Mouse (Mus musculus): ENCODE data around the gene Rbfox3. TPM values are rescaled to one million over a fixed set of nuclear protein-coding genes. Genes with fewer than 3 reads are reported as not detected.

Rbfox3 gene
- polyA plus RNA-seq, 2 experiments = 0.08 to 0.17 TPM

GRCm38 (mm10) chr11:118861801-118862431 lies 49.5 kb downstream of the Rbfox3 start:
- no peak for ATAC-seq (ENCODE audit: insufficient read depth)
- TF ChIP-seq CTCF (IDR thresholded peaks at IDR 0.05; ENCODE audit: low read depth) = no peak
- TF ChIP-seq EP300 (IDR thresholded peaks at IDR 0.05; ENCODE audit: low read depth) = no peak
- WGBS (ENCODE audit: insufficient replicate concordance) = 65% methylated on average over 15 of the region's 15 CpGs

GRCm38 (mm10) chr11:118861246-118861645 lies 50.2 kb downstream of the Rbfox3 start:
- no peak overlapping the region for H3K4me3 ChIP-seq (ENCODE audit: insufficient read depth in 1 of 2, low read depth in 2 of 2, low read length in 2 of 2)
- H3K9ac ChIP-seq (replicated peaks) = no peak overlapping the region
- no peak overlapping the region for H3K4me2 ChIP-seq (ENCODE audit: low read depth)
- DNase-seq (ENCODE audit: low read depth in 3 of 3, low spot score in 3 of 3) = no peak
- WGBS (ENCODE audit: insufficient replicate concordance) = 63% methylated on average over 6 of the region's 6 CpGs
- no peaks in the 10 kb centered on the region for H3K4me1 ChIP-seq (replicated peaks; ENCODE audit: control insufficient read depth in 2 of 2, insufficient read depth in 2 of 2, low read length in 1 of 2)
- no peak for ATAC-seq (ENCODE audit: insufficient read depth)
- H3K27me3 ChIP-seq (ENCODE audit: control insufficient read depth, insufficient read depth, low read length) = no peaks in the 10 kb centered on the region
- no peaks in the 10 kb centered on the region for H3K9me3 ChIP-seq (ENCODE audit: control insufficient read depth, low read length)
- TF ChIP-seq EP300 (IDR thresholded peaks at IDR 0.05; ENCODE audit: low read depth) = no peak
- no peak for TF ChIP-seq CTCF (IDR thresholded peaks at IDR 0.05; ENCODE audit: low read depth)
- H3K36me3 ChIP-seq (replicated peaks; ENCODE audit: control insufficient read depth, insufficient read depth, low read depth) = no peaks in the 10 kb centered on the region
- H3K27ac ChIP-seq = no peak overlapping the region

More at GRCm38 (mm10) chr11:118861801-118862431, 49.5 kb downstream of the Rbfox3 start:
- no peaks in the 10 kb centered on the region for H3K36me3 ChIP-seq (replicated peaks; ENCODE audit: control insufficient read depth, insufficient read depth, low read depth)
- H3K4me2 ChIP-seq (ENCODE audit: low read depth) = no peak overlapping the region
- no peaks in the 10 kb centered on the region for H3K4me1 ChIP-seq (replicated peaks; ENCODE audit: control insufficient read depth in 2 of 2, insufficient read depth in 2 of 2, low read length in 1 of 2)
- no peak overlapping the region for H3K4me3 ChIP-seq (ENCODE audit: insufficient read depth in 1 of 2, low read depth in 2 of 2, low read length in 2 of 2)
- no peak overlapping the region for H3K9ac ChIP-seq (replicated peaks)
- no peaks in the 10 kb centered on the region for H3K27me3 ChIP-seq (ENCODE audit: control insufficient read depth, insufficient read depth, low read length)
- no peak overlapping the region for H3K27ac ChIP-seq
- no peaks in the 10 kb centered on the region for H3K9me3 ChIP-seq (ENCODE audit: control insufficient read depth, low read length)
- no peak for DNase-seq (ENCODE audit: low read depth in 3 of 3, low spot score in 3 of 3)

- H3K9ac ChIP-seq (replicated peaks) = no peak overlapping the region
- DNase-seq (ENCODE audit: low read depth in 3 of 3, low spot score in 3 of 3) (no peak), ATAC-seq (ENCODE audit: insufficient read depth) (no peak)
- H3K4me1 ChIP-seq (replicated peaks; ENCODE audit: control insufficient read depth in 2 of 2, insufficient read depth in 2 of 2, low read length in 1 of 2) = no peaks in the 10 kb centered on the region
- H3K36me3 ChIP-seq (replicated peaks; ENCODE audit: control insufficient read depth, insufficient read depth, low read depth) = no peaks in the 10 kb centered on the region
- no peaks in the 10 kb centered on the region for H3K27me3 ChIP-seq (ENCODE audit: control insufficient read depth, insufficient read depth, low read length)
- no peak overlapping the region for H3K4me2 ChIP-seq (ENCODE audit: low read depth)
- H3K9me3 ChIP-seq (ENCODE audit: control insufficient read depth, low read length) = no peaks in the 10 kb centered on the region
- TF ChIP-seq EP300 (IDR thresholded peaks at IDR 0.05; ENCODE audit: low read depth) (no peak), CTCF (IDR thresholded peaks at IDR 0.05; ENCODE audit: low read depth) (no peak)
- 62% methylated on average over 8 of the region's 8 CpGs for WGBS (ENCODE audit: insufficient replicate concordance)
- H3K4me3 ChIP-seq (ENCODE audit: insufficient read depth in 1 of 2, low read depth in 2 of 2, low read length in 2 of 2) = no peak overlapping the region
- no peak overlapping the region for H3K27ac ChIP-seq
Observed at GRCm38 (mm10) chr11:118860812-118861211, 50.6 kb downstream of the Rbfox3 start.

DNA sequence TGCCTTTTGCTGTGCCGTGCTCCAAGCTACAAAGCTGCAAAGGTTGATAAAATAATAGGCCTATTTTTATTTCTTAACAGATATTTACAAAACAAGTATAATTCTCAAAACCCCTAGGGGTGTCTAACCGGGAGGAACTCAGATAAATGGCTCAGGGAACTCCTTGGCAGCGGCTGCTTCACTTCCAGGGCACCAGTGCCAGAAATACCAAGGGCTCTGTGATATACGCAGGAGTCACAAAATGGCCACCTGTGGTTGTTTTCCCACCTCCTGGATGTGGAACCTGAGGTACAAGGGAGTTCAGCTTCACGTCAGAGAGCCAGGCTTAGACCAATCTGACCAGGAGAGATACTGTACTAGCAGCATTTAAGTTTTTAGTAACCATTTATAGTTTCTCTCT lies 51.6 kb downstream of the Rbfox3 start:
- Histone ChIP-seq H3K36me3 (replicated peaks; ENCODE audit: control insufficient read depth, insufficient read depth, low read depth) (no peaks in the 10 kb centered on the region), H3K9ac (replicated peaks) (no peak overlapping the region)
- ATAC-seq (ENCODE audit: insufficient read depth) = no peak

DNA sequence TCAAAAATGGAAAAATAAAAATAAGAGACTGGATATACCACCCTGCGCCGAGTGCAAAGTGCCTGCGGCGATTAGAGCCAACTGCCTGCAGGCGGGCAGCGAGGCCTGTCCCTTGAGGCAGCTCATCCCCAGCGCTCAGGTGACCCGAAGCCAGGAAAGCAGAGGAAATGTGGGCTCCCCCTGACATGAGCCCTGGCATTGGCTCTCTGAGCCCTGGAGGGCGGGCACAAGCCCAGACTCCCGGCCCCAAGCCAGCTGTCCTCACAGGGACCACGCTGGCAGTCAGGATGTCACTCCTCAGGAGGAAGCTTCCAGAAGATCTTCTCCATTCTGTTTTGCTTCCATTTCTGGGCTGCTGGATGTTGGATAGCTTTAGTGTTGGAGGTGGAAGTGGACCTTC lies 53.1 kb downstream of the Rbfox3 start:
- Histone ChIP-seq H3K27me3 (ENCODE audit: control insufficient read depth, insufficient read depth, low read length) (no peaks in the 10 kb centered on the region), H3K9me3 (ENCODE audit: control insufficient read depth, low read length) (no peaks in the 10 kb centered on the region), H3K9ac (replicated peaks) (no peak overlapping the region), H3K4me2 (ENCODE audit: low read depth) (no peak overlapping the region), H3K4me1 (replicated peaks; ENCODE audit: control insufficient read depth in 2 of 2, insufficient read depth in 2 of 2, low read length in 1 of 2) (no peaks in the 10 kb centered on the region), H3K4me3 (ENCODE audit: insufficient read depth in 1 of 2, low read depth in 2 of 2, low read length in 2 of 2) (no peak overlapping the region), H3K27ac (no peak overlapping the region), H3K36me3 (replicated peaks; ENCODE audit: control insufficient read depth, insufficient read depth, low read depth) (no peaks in the 10 kb centered on the region)
- no peak for ATAC-seq (ENCODE audit: insufficient read depth)
- TF ChIP-seq CTCF (IDR thresholded peaks at IDR 0.05; ENCODE audit: low read depth) (no peak), EP300 (IDR thresholded peaks at IDR 0.05; ENCODE audit: low read depth) (no peak)
- 63% methylated on average over 11 of the region's 11 CpGs for WGBS (ENCODE audit: insufficient replicate concordance)
- DNase-seq (ENCODE audit: low read depth in 3 of 3, low spot score in 3 of 3) = no peak

More for the DNA sequence above, 51.6 kb downstream of the Rbfox3 start:
- 50% methylated on average over 5 of the region's 5 CpGs for WGBS (ENCODE audit: insufficient replicate concordance)
- Histone ChIP-seq H3K27ac (no peak overlapping the region), H3K9me3 (ENCODE audit: control insufficient read depth, low read length) (no peaks in the 10 kb centered on the region), H3K4me2 (ENCODE audit: low read depth) (no peak overlapping the region), H3K4me1 (replicated peaks; ENCODE audit: control insufficient read depth in 2 of 2, insufficient read depth in 2 of 2, low read length in 1 of 2) (no peaks in the 10 kb centered on the region), H3K27me3 (ENCODE audit: control insufficient read depth, insufficient read depth, low read length) (no peaks in the 10 kb centered on the region), H3K4me3 (ENCODE audit: insufficient read depth in 1 of 2, low read depth in 2 of 2, low read length in 2 of 2) (no peak overlapping the region)
- no peak for DNase-seq (ENCODE audit: low read depth in 3 of 3, low spot score in 3 of 3)
- TF ChIP-seq CTCF (IDR thresholded peaks at IDR 0.05; ENCODE audit: low read depth) (no peak), EP300 (IDR thresholded peaks at IDR 0.05; ENCODE audit: low read depth) (no peak)

Data from liver, embryonic 14.5 days (tissue).